Mouse (Mus musculus): ENCODE data around the gene Fosb.
A peak's percentile ranks its signal among the peaks of the same experiment; 100 is the strongest.
"Not testable (repeated sequence)": the region's sequence is repeated elsewhere in the genome, so short reads cannot be mapped to it uniquely, and the experiment has no call there.

Gene Fosb

GRCm38 (mm10) chr7:19282385-19282784, 27.5 kb downstream of the Fosb start, which contains the start of gene Rtn2:
Gene Rtn2, plus strand, starts transcription at chr7:19282624.
- DNase-seq (ENCODE audit: low spot score in 2 of 2), result peak; percentile 68 to 89

GRCm38 (mm10) chr7:19281680-19282304, 28.1 kb downstream of the Fosb start:
- DNase-seq (ENCODE audit: low spot score in 2 of 2), result not testable (repeated sequence)

- no peak for DNase-seq (ENCODE audit: low spot score in 2 of 2)
These were observed 30.2 kb downstream of the Fosb start, which contains the start of gene Ppm1n for GRCm38 (mm10) chr7:19279581-19280114. Gene Ppm1n, minus strand, starts transcription at chr7:19280064.

- no peak for DNase-seq (ENCODE audit: low spot score in 2 of 2)
These were observed 30.8 kb downstream of the Fosb start for GRCm38 (mm10) chr7:19279052-19279451.

- DNase-seq (ENCODE audit: low spot score in 2 of 2), result no peak
These were observed 33.6 kb downstream of the Fosb start for GRCm38 (mm10) chr7:19276253-19276652.

- DNase-seq (ENCODE audit: low spot score in 2 of 2), result peak in 1 of 2 experiments; percentile 28
These were observed 37.6 kb downstream of the Fosb start for GRCm38 (mm10) chr7:19272173-19272764.

- peak; percentile 38 to 63 for DNase-seq (ENCODE audit: low spot score in 2 of 2)
These were observed 38.3 kb downstream of the Fosb start, which contains the start of gene Vasp for GRCm38 (mm10) chr7:19271238-19272172. Gene Vasp, minus strand, starts transcription at chr7:19271817.

GRCm38 (mm10) chr7:19270509-19271237, 39.2 kb downstream of the Fosb start:
- DNase-seq (ENCODE audit: low spot score in 2 of 2), result no peak

GRCm38 (mm10) chr7:19269721-19270441, 40.0 kb downstream of the Fosb start:
- DNase-seq (ENCODE audit: low spot score in 2 of 2), result no peak

GRCm38 (mm10) chr7:19268993-19269681, 40.7 kb downstream of the Fosb start:
- no peak for DNase-seq (ENCODE audit: low spot score in 2 of 2)

GRCm38 (mm10) chr7:19267051-19267450, 42.8 kb downstream of the Fosb start:
- no peak for DNase-seq (ENCODE audit: low spot score in 2 of 2)

GRCm38 (mm10) chr7:19265928-19266822, 43.7 kb downstream of the Fosb start:
- DNase-seq (ENCODE audit: low spot score in 2 of 2), result no peak

GRCm38 (mm10) chr7:19265147-19265546, 44.7 kb downstream of the Fosb start:
- DNase-seq (ENCODE audit: low spot score in 2 of 2), result no peak

- no peak for DNase-seq (ENCODE audit: low spot score in 2 of 2)
These were observed 51.5 kb downstream of the Fosb start for GRCm38 (mm10) chr7:19258336-19258735.

- peak in 1 of 2 experiments; percentile 34 for DNase-seq (ENCODE audit: low spot score in 2 of 2)
These were observed 52.3 kb downstream of the Fosb start for GRCm38 (mm10) chr7:19257390-19258022.

- no peak for DNase-seq (ENCODE audit: low spot score in 2 of 2)
These were observed 53.3 kb downstream of the Fosb start for GRCm38 (mm10) chr7:19256567-19256966.

GRCm38 (mm10) chr7:19255395-19255794, 54.5 kb downstream of the Fosb start:
- no peak for DNase-seq (ENCODE audit: low spot score in 2 of 2)

GRCm38 (mm10) chr7:19253437-19253836, 56.4 kb downstream of the Fosb start:
- DNase-seq (ENCODE audit: low spot score in 2 of 2), result no peak

Data from cerebellum, postnatal 4 days (tissue).